Mouse (Mus musculus): ENCODE data around the gene Tbc1d10b.

Gene Tbc1d10b

GRCm38 (mm10) chr7:127225147-127225995 lies 17.1 kb upstream of the Tbc1d10b start:
- no peak for DNase-seq (ENCODE audit: low spot score)

- DNase-seq (ENCODE audit: low spot score) = no peak
Measured at GRCm38 (mm10) chr7:127224616-127225015, 16.3 kb upstream of the Tbc1d10b start.

GRCm38 (mm10) chr7:127223515-127224478 lies 15.5 kb upstream of the Tbc1d10b start:
- no peak for DNase-seq (ENCODE audit: low spot score)

- no peak for DNase-seq (ENCODE audit: low spot score)
Measured at GRCm38 (mm10) chr7:127223106-127223505, 14.8 kb upstream of the Tbc1d10b start.

- DNase-seq (ENCODE audit: low spot score) = no peak
Measured at GRCm38 (mm10) chr7:127220440-127220839, 12.2 kb upstream of the Tbc1d10b start.

- DNase-seq (ENCODE audit: low spot score) = no peak
Measured at GRCm38 (mm10) chr7:127218670-127219069, 10.4 kb upstream of the Tbc1d10b start.

GRCm38 (mm10) chr7:127217901-127218642 lies 9.8 kb upstream of the Tbc1d10b start:
- DNase-seq (ENCODE audit: low spot score) = no peak

GRCm38 (mm10) chr7:127217475-127217874 lies 9.2 kb upstream of the Tbc1d10b start:
- DNase-seq (ENCODE audit: low spot score) = no peak

- no peak for DNase-seq (ENCODE audit: low spot score)
Measured at GRCm38 (mm10) chr7:127216307-127216706, 8.0 kb upstream of the Tbc1d10b start.

GRCm38 (mm10) chr7:127214981-127215871 lies 7.0 kb upstream of the Tbc1d10b start:
- peak; percentile 83 for DNase-seq (ENCODE audit: low spot score)

- no peak for DNase-seq (ENCODE audit: low spot score)
Measured at GRCm38 (mm10) chr7:127214521-127214920, 6.3 kb upstream of the Tbc1d10b start.

GRCm38 (mm10) chr7:127213930-127214329 lies 5.7 kb upstream of the Tbc1d10b start:
- no peak for DNase-seq (ENCODE audit: low spot score)

GRCm38 (mm10) chr7:127213485-127213884 lies 5.2 kb upstream of the Tbc1d10b start:
- DNase-seq (ENCODE audit: low spot score) = peak; percentile 39

GRCm38 (mm10) chr7:127212432-127213250 lies 4.4 kb upstream of the Tbc1d10b start:
- no peak for DNase-seq (ENCODE audit: low spot score)

GRCm38 (mm10) chr7:127211014-127211745 lies 2.9 kb upstream of the Tbc1d10b start:
- DNase-seq (ENCODE audit: low spot score) = no peak

- DNase-seq (ENCODE audit: low spot score) = no peak
Measured at GRCm38 (mm10) chr7:127210266-127210665, 2.0 kb upstream of the Tbc1d10b start.

GRCm38 (mm10) chr7:127209851-127210250 lies 1.6 kb upstream of the Tbc1d10b start:
- no peak for DNase-seq (ENCODE audit: low spot score)

GRCm38 (mm10) chr7:127208553-127209438 lies 528 bp upstream of the Tbc1d10b start, which contains the start of gene Mylpf:
Gene Mylpf (plus strand): TSS chr7:127208890.
- DNase-seq (ENCODE audit: low spot score) = peak; percentile 99

Measured in lung, postnatal 25 days (tissue).